Mouse (Mus musculus): Measurements from ENCODE around the gene Net1.
"Not testable (repeated sequence)": the region's sequence is repeated elsewhere in the genome, so short reads cannot be mapped to it uniquely, and the experiment has no call there.

Net1 gene

DNA sequence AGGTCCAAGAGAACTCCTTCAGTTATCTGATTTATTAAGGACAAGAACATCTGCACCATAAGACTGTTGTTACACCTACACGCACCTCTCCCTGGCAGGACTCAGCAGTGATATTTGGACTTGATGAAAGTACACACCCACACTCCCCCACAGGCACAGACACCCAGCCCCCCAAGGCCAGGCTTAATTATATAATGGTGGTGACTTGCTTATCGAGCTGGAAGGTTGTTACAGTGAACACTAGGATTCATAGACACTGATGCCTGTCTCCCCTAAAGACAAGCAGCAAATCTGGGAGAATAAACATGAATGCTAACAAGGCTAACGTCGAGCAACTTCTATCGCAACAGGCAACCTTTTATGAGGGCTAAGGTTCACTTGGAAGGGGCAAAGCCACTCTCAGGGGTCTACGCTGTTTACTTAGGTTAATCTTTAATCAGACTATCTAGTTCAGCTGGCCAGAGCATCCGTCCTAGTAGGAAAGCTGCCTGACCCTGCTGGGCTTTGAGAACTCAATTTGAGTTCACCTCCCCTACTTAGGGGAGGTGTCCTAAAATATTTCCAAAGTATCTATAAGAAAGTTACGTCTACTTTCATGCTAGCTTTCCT is 26.4 kb downstream of the Net1 start:
- DNase-seq (ENCODE audit: inconsistent age in 2 of 2, low spot score in 1 of 2), result peak; percentile 64 to 85

DNA sequence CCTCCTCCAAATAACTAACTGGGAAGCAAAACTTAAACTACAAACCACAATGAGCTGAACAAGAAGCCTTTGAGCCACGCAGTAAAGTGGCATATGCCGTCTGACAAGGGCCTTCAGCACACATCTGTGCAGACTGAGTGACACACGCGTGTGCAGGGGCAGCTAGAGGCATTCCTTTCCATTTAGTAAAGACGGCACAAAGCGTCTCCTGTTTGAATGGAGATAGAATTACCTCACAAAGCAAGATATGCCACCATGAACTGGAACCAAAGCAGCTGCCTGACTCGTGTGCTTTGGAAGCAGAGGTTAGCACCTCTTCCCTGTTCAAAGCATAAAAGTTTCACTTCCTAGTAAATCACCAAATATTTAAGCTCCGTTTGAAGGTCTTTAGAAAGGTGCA is 28.0 kb downstream of the Net1 start:
- DNase-seq (ENCODE audit: inconsistent age in 2 of 2, low spot score in 1 of 2), result peak; percentile 1 to 56

- DNase-seq (ENCODE audit: inconsistent age in 2 of 2, low spot score in 1 of 2), result peak in 1 of 2 experiments; percentile 46
Observed at GRCm38 (mm10) chr13:3889111-3889510, 28.9 kb downstream of the Net1 start.

- peak; percentile 35 to 58 for DNase-seq (ENCODE audit: inconsistent age in 2 of 2, low spot score in 1 of 2)
Observed at GRCm38 (mm10) chr13:3886663-3887062, 31.4 kb downstream of the Net1 start.

- DNase-seq (ENCODE audit: inconsistent age in 2 of 2, low spot score in 1 of 2), result peak; percentile 45 to 82
Observed at GRCm38 (mm10) chr13:3877679-3878220, 40.3 kb downstream of the Net1 start.

DNA sequence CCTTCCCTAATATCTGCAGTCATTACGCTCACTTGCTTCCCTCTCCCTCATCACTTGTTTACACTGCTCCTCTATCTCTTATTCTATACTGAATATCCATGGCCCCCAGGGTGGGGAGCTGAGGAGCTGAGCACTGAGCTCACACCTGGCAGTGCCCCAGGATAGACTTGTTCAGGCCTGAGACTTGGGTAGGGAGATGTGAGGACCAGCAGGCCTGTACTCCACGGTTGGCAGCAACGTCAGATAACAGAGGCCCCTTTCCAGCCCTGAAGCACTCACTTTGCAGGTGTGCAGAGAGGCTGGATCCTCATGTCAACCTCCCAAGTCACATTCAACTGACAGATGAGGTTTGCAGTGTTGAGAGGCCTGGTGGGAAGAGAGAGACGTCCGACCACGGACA is 40.8 kb downstream of the Net1 start:
- no peak for DNase-seq (ENCODE audit: inconsistent age in 2 of 2, low spot score in 1 of 2)

DNA sequence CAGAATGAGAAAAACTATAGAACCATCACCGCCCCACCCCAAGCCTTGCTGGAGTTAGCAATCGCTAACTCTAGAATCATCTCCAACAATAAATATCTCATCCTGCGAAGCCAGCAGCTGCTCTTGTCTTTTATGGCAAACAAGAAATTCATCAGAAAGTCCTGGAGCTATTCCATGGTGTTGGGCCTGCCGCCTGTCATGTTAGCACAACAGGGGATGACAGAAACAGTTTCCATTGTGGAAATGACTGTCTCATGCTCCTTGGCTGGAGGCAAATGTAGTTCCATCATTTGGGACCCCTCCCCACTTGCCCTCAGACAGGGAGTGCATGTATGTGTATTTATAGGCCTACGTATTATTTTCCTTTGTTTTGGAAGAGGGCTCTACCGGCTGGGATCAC is 41.6 kb downstream of the Net1 start:
- DNase-seq (ENCODE audit: inconsistent age in 2 of 2, low spot score in 1 of 2), result no peak

DNA sequence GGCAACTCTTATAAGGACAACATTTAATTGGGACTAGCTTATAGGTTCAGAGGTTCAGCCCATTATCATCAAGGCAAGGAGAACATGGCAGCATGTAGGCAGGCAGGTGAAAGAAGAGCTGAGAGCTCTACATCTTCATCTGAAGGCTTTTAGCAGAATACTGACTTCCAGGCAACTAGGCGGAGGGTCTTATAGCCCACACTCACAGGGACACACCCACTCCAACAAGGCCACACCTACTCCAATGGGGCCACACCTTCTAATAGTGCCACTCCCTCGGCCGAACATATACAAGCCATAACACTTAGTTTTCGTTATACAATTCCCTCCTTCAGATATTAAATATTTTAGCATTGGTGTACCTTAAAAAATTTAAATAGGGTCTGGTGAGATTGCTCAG is 45.2 kb downstream of the Net1 start:
- DNase-seq (ENCODE audit: inconsistent age in 2 of 2, low spot score in 1 of 2), result no peak

DNA sequence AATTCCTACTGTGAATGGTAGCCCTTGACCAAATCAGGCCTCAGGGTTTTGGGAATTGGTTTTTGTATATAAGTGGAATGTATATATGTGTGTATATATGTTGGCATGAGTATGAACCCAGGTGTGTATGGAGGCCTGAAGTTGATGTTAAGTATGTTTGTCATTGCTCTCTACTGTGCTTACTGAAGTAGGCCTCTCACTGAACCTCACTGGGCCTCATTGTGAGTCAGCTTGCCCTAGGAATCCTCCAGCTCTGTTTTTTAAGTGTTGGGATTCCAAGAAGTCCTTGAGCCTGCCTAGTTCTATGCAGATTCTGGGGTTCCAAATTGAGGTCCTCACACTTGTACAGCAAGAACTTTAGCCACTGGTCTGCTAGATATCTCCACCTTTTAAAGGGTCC is 48.1 kb downstream of the Net1 start:
- DNase-seq (ENCODE audit: inconsistent age in 2 of 2, low spot score in 1 of 2), result no peak

- no peak for DNase-seq (ENCODE audit: inconsistent age in 2 of 2, low spot score in 1 of 2)
Observed at GRCm38 (mm10) chr13:3867158-3867557, 50.9 kb downstream of the Net1 start.

GRCm38 (mm10) chr13:3866355-3867052 is 51.5 kb downstream of the Net1 start:
- DNase-seq (ENCODE audit: inconsistent age in 2 of 2, low spot score in 1 of 2), result no peak

GRCm38 (mm10) chr13:3865648-3866354 is 52.2 kb downstream of the Net1 start:
- peak in 1 of 2 experiments; percentile 51 for DNase-seq (ENCODE audit: inconsistent age in 2 of 2, low spot score in 1 of 2)

DNA sequence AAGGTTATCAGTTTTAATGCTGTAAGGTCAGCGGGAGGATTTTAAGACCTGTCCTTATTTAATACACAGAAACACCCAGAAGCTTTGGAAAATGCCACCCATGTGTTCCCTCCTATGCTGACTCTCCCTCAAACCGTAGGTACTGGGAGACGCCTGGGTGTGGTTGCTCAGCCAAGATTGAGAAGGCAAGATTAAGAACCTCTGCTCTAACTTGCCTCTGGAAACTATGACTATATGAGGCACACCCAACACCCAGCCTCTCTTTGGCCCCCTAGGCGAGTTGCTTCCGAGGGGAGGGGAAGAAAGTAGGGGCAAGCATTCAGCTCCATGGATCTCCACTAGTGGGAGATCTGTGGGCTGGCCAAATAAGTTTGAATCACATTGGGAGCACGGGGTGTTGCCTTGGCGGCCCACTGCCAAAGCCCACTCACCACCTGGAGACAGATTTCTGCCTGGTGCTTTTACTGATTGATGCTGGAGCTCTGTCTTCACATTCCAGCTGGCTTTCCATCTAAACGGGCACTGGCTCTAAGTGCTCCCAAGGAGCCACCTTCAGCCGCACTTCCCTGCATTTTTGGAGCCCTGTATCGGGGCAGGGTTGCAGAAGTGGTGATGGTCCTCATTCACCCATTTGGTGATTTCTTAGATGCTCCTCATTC is 55.0 kb downstream of the Net1 start:
- no peak for DNase-seq (ENCODE audit: inconsistent age in 2 of 2, low spot score in 1 of 2)

DNA sequence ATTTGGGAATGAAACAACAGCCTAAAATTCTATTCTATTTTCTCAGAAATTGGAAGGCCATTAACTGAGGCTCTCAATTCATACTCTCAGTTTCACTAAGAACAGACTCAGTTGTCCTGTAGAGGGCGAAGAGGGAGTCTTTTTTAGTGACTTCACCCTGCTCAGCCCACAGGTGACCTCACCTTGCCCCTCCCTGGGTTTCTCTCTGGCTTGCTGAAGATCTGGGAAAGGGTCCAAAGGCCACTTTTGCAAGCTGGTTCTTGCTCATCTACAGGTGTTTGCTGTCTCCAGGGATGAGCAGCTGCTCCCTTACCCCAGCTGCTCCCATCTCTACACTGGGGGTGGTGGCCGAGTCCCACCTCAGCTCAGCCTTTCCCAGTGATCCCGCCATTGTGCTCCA is 55.7 kb downstream of the Net1 start:
- DNase-seq (ENCODE audit: inconsistent age in 2 of 2, low spot score in 1 of 2), result no peak

DNA sequence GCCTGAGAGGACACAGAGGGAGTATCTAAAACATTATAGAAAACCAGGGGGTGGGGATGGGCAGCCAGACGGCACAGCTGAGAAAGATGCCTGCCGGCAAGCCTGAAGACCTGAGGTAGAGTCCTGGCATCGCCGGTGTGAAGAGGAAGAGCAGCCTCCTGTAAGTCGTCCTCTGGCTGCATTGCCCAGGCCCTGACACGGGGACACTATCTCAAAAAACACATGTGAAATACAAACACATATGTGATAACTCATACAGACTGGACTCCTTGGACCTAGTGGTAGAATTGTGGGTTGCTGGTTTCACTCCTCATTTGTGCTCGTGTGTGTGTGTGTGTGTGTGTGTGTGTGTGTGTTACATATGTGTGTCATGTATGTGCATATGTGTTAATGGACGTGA is 56.8 kb downstream of the Net1 start:
- DNase-seq (ENCODE audit: inconsistent age in 2 of 2, low spot score in 1 of 2), result no peak

DNA sequence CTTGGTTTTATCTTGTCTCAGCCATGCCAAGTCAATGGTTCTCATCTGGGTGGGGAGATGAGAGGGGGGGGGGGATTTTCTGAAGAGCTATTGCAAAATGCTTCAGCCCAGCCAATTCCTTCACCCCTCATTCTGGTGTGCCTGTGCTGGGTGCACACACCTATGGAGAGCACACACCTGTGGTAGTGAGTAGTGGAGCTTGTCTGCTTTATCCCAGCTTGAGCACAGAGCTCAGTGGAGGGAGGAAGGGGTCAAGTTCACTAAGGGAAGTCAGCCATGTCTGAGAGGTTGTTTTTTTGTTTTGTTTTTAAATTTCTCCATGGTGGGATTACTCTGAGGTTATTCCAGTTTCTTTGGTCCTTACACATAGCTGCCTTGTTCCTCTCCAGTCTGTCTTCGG is 61.8 kb downstream of the Net1 start:
- no peak for DNase-seq (ENCODE audit: inconsistent age in 2 of 2, low spot score in 1 of 2)

DNA sequence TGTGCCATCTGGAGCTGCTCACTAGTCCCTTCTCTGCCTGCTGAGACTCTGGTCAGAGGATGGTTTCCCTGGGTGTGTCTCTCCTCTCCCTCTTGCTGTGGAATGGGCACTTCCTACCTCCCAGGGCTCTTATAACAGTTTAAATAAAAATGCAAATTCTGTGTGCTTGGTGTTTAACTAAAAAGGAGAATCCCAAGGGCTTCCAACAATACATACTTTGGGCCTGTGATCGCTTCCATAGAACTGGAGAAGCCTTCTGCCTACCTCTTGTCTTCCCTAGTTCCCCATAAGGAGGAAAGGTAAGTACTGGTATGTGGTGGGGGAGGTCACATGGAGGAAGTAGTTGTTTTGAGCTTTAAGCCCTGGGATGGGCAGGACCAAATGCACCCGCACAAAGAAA is 63.2 kb downstream of the Net1 start:
- DNase-seq (ENCODE audit: inconsistent age in 2 of 2, low spot score in 1 of 2), result no peak

- DNase-seq (ENCODE audit: inconsistent age in 2 of 2, low spot score in 1 of 2), result not testable (repeated sequence)
Observed at GRCm38 (mm10) chr13:3853648-3854333, 64.2 kb downstream of the Net1 start, which contains the start of gene Calm5. Gene Calm5 (plus strand): TSS chr13:3854173.

DNA sequence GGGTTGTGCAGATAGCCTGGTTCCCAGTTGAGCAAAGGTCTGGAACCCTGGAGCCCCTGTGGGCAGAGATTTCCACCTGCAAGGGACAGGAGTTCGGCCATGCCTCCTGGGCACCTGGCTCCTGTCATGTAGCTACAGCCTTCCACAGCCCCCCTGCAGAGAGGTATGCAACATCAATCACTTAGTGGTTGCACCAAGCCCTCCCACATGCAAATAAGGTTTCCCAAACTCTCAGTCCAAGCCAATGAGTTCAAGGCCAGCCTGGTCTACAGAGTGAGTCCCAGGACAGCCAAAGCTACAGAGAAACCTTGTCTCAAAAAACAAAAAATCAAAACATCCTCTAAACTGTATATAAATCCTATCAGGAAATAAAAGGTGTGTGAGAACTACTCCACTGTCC is 67.7 kb downstream of the Net1 start:
- peak in 1 of 2 experiments; percentile 56 for DNase-seq (ENCODE audit: inconsistent age in 2 of 2, low spot score in 1 of 2)

- DNase-seq (ENCODE audit: inconsistent age in 2 of 2, low spot score in 1 of 2), result not testable (repeated sequence)
Observed at GRCm38 (mm10) chr13:3840662-3841061, 77.4 kb downstream of the Net1 start.

DNA sequence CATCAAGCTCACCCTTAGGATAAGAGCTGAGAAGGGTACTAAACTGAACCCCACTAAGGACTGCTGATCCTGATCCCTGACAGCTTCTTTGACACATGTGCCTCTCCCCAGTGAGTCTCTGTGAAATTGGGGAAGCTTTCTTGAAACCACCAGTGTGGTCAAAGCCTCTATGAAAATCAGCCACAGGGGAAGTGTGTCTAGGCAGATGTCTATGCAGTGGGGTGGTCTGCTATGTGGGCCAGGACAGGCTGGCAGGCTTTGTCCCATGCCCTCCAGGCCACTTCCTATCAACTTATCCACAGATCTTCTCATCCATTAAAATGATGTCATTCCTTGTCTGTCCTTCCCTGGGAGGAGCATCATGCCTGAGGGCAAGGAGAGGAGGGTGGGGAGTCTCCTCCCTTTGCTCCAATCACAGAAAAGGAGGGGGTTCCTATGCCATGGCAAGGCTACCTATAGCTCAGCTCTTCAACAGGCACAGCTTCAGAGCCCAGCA is 80.7 kb downstream of the Net1 start, which contains the start of gene Calm4:
Calm4 (plus strand) TSS at position 446 of the 496 bp plus-strand sequence.
- not testable (repeated sequence) for DNase-seq (ENCODE audit: inconsistent age in 2 of 2, low spot score in 1 of 2)
